Mouse (Mus musculus) E14TG2a.4 (cell line): ENCODE results near the gene Kcnip1.

ENCODE experiments used
- CTCF ChIP-seq: conservative IDR thresholded peaks from 2 replicates; pipeline ENCODE4 v1.5.1; 2014; ENCODE audit warnings: low read length
- NANOG ChIP-seq: IDR thresholded peaks from 2 replicates; pipeline ENCODE4 v1.6.1; 2014; ENCODE audit warnings: borderline replicate concordance, low read length, mixed read lengths
- POU5F1 ChIP-seq: IDR thresholded peaks from 2 replicates; pipeline ENCODE4 v1.6.1; 2014; ENCODE audit warnings: low read length, borderline replicate concordance

- TF ChIP-seq CTCF (no peak), POU5F1 (no peak), NANOG (no peak)
Measured at GRCm38 (mm10) chr11:33827829-33828206, 165.1 kb downstream of the Kcnip1 start.
